Mouse (Mus musculus) midbrain, postnatal 0 days (tissue): Measurements from ENCODE around the gene Gm3139. TPM values are rescaled to one million over a fixed set of nuclear protein-coding genes. Genes with fewer than 3 reads are reported as not detected.
"Not testable (repeated sequence)": the region's sequence is repeated elsewhere in the genome, so short reads cannot be mapped to it uniquely, and the experiment has no call there.

Experiments
- ATAC-seq: fragments of 200-750 bp; cut with Nextera tagmentation; 2 replicates; pipeline ENCODE4 v1.8.0; 2017; ENCODE audit warnings: moderate number of reproducible peaks, mild to moderate bottlenecking, moderate TSS enrichment, moderate library complexity; ENCODE audit not compliant: low FRiP score
- DNase-seq: peaks from one replicate; pipeline ENCODE4 v3.0.0-alpha.2; 2015; ENCODE audit warnings: low spot score
- H3K27ac ChIP-seq: fragments of 300-500 bp; sonication (generic); 2 replicates; pipeline ENCODE4 v1.5.1; 2014; ENCODE audit warnings: low read depth, mild to moderate bottlenecking, low read length, mixed read lengths
- H3K27me3 ChIP-seq: fragments of 300-500 bp; sonication (generic); 2 replicates; pipeline ENCODE4 v1.6.1; 2014; ENCODE audit warnings: low read length, control low read depth, mixed read lengths; ENCODE audit not compliant: insufficient read depth
- H3K36me3 ChIP-seq: fragments of 300-500 bp; sonication (generic); 2 replicates; pipeline ENCODE4 v1.6.1; 2014; ENCODE audit warnings: low read length, control low read depth, mixed read lengths; ENCODE audit not compliant: insufficient read depth
- H3K4me1 ChIP-seq: fragments of 300-500 bp; sonication (generic); 2 replicates; pipeline ENCODE4 v1.6.1; 2014; ENCODE audit warnings: mild to moderate bottlenecking, control low read depth, antibody characterized with exemption, low read length, mixed read lengths; ENCODE audit not compliant: insufficient read depth
- H3K4me2 ChIP-seq: fragments of 300-500 bp; sonication (generic); 2 replicates; pipeline ENCODE4 v1.6.1; 2014; ENCODE audit warnings: low read depth, mild to moderate bottlenecking, low read length, mixed read lengths; ENCODE audit not compliant: poor library complexity, severe bottlenecking
- H3K4me3 ChIP-seq: fragments of 300-500 bp; sonication (generic); 2 replicates; pipeline ENCODE4 v1.5.1; 2014; ENCODE audit warnings: low read depth, mild to moderate bottlenecking, low read length, moderate library complexity
- H3K9ac ChIP-seq: fragments of 300-500 bp; sonication (generic); replicated peaks from 2 replicates; pipeline ENCODE4 v1.6.1; 2014; ENCODE audit warnings: mild to moderate bottlenecking, low read length, moderate library complexity, mixed read lengths; ENCODE audit not compliant: poor library complexity, severe bottlenecking
- H3K9me3 ChIP-seq: fragments of 300-500 bp; sonication (generic); 2 replicates; pipeline ENCODE4 v1.6.1; 2016; ENCODE audit warnings: low read length, control low read depth
- WGBS: fragments of 180-500 bp; shearing (Covaris S2); extraction: QIAGEN DNeasy Blood & Tissue Kit; methylation state at CpG from one replicate; pipeline ENCODE4 v1.1.7; 2014; 5-methylcytosine and 5-hydroxymethylcytosine counted together
- polyA plus RNA-seq: library from polyadenylated mRNA; unstranded; fragments of >200 nt; fragmentation: Nextera tagmentation; extraction: Ambion mirVana; gene quantifications from 2 replicates; pipeline ENCODE4 v1.2.1, GENCODE M21; 2015
- total RNA-seq: library from RNA; depleted of rRNA; stranded (reverse); fragments of >200 nt; gene quantifications from 2 replicates; pipeline ENCODE4 v1.2.3, GENCODE M21; 2014; rRNA removed

The Gm3139 gene
- total RNA-seq (not detected in 2 replicates), polyA plus RNA-seq (not detected in 2 replicates)

DNA sequence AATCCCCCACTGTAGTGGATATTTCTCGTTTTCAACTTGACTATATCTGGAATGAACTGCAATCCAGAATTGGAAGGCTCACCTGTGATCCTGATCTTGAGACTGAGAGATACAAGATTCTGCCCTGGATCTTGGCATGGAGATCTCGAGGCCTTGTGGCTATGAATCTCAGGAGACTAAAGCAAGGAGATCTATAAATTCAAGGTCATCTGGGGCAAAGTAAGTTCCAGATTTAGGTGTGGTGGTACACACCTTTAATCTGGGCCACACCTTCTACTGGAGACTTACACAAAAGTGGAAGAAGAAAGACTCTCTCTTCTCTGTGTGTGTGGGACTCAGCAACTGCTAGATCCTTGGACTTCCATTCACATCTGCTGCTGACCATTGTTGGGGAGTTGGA lies at the start of gene Gm3139:
TSS of gene Gm3139 (plus strand) at position 301 of the 400 bp plus-strand sequence.
- DNase-seq, H3K9me3 ChIP-seq, H3K9ac ChIP-seq, H3K27me3 ChIP-seq, H3K4me3 ChIP-seq, H3K27ac ChIP-seq, H3K4me2 ChIP-seq, ATAC-seq, H3K4me1 ChIP-seq, H3K36me3 ChIP-seq: not testable (repeated sequence)
- no CpG with 5 or more reads among the region's 2 CpGs for WGBS

Other genes with a start within 250 kb of the Gm3139 start
- not detected in 2 replicates for gene A430089I19Rik, start 219.5 kb upstream of the Gm3139 start, total RNA-seq
- gene A430089I19Rik, start 219.5 kb upstream of the Gm3139 start, polyA plus RNA-seq, result not detected in 2 replicates
- gene Gm6502, start 211.9 kb upstream of the Gm3139 start, total RNA-seq, result not detected in 2 replicates
- gene Gm6502, start 211.9 kb upstream of the Gm3139 start, polyA plus RNA-seq, result not detected in 2 replicates
- not detected in 2 replicates for gene AA792892, start 186.5 kb upstream of the Gm3139 start, total RNA-seq
- not detected in 2 replicates for gene AA792892, start 186.5 kb upstream of the Gm3139 start, polyA plus RNA-seq
- not detected in 2 replicates for gene Gm7682, start 80.5 kb upstream of the Gm3139 start, total RNA-seq
- gene Gm7682, start 80.5 kb upstream of the Gm3139 start, polyA plus RNA-seq, result not detected in 2 replicates
- gene Gm3147, start 90.1 kb downstream of the Gm3139 start, total RNA-seq, result not detected in 2 replicates
- gene Gm3147, start 90.1 kb downstream of the Gm3139 start, polyA plus RNA-seq, result not detected in 2 replicates
- gene Gm6509, start 97.7 kb downstream of the Gm3139 start, total RNA-seq, result not detected in 2 replicates
- not detected in 2 replicates for gene Gm6509, start 97.7 kb downstream of the Gm3139 start, polyA plus RNA-seq
- not detected in 2 replicates for gene Gm6205, start 122.1 kb downstream of the Gm3139 start, total RNA-seq
- gene Gm6205, start 122.1 kb downstream of the Gm3139 start, polyA plus RNA-seq, result not detected in 2 replicates